Mouse (Mus musculus) ovary, postnatal 10 days (tissue): Measurements from ENCODE around the gene Syngap1.
"Not testable (repeated sequence)": the region's sequence is repeated elsewhere in the genome, so short reads cannot be mapped to it uniquely, and the experiment has no call there.

Source experiments
- DNase-seq: peaks from one replicate; pipeline ENCODE4 v3.0.0; 2022; ENCODE audit warnings: low spot score

Gene Syngap1

DNA sequence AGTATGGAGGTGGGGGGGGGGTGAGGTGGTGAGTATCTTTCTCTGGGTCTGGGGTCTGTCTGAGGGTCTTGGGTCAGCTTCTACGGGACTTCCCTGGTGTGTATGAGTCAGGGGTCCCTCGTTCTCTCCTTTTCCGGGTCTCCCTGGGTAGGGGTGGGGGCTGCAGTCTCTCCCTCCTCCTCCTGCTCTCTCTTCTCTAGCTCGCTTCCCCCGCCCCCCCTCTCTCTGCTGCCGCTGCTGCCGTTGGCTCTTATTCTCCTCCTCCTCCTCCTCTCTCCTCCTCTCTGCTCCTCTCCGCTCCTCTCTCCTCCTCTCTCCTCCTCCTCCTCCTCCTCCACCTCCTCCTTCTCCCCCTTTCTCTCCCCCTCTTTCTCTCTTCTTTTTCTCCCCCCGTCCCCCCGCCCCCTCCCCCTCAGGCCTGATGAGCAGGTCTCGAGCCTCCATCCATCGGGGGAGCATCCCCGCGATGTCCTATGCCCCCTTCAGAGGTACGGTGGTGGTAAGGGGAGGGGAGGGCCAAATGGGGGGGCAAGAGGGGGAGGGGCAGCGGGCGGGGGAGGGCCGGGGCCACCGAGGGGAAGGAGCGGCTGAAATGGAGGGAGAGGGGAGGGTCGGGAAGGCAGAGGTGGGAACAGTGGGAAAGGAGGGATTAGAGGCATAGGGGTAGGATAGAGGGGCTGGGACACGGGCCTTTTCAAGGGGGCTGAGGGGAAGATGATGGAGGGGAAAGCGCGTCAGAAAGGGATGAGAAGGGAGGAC lies at the start of gene Syngap1:
Gene Syngap1, plus strand, starts transcription at position 223 of the 759 bp plus-strand sequence.
- DNase-seq, result no peak

DNA sequence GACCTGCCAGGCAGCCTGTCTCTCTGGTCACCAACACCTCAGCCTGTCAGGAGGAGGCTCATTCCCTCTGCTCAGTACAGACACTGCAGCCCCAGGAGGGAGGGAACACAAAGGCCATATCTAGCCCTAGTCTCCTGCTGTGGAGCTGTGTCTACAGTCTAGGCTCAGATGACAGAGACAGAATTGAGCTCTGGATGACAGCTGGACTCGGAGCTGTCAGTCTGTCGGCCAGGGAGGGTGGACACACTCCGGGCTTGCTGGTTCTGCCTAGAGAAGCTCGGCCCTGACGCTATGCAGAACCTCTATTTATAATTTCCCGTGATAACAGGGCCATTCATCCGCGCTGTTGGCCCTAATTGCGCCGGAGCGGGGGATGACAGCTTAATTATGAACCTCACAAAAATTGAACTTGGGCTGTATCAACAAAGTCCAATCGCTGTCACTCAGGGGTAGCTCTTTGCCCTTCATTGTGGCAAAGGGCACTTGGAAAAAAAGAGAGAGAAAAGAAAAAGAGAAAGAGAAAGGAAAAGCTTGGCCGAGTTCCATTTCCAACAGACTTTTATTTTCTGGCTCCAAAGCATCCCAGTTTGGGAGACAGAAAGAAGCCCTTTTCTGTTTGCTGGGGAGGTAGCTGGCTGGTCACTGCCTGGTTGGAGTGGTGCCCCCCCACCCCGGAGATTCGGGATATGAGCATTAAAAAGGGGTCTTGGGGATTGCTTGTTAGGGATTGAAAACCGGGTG lies 48.2 kb upstream of the Syngap1 start:
- DNase-seq, result no peak

DNA sequence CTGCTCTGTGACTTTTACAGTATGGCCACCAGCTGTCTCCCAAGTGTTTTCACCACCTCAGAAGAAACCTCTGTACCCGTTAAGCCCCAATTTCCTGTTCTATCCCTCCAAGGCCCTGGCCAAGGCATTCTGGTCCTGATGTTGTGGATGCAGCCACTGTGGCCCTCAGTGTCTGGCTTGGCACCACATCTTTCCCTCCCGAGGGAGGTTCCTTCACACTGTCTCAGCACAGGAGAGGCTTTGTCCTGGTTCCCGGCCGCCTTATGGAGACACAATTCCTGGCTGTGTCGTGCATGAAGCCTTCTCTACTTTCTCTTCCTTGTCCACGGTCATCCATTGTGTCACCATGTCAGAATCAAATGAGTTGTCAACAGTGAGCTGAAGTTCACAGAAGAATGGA lies 47.6 kb upstream of the Syngap1 start:
- DNase-seq, result no peak

DNA sequence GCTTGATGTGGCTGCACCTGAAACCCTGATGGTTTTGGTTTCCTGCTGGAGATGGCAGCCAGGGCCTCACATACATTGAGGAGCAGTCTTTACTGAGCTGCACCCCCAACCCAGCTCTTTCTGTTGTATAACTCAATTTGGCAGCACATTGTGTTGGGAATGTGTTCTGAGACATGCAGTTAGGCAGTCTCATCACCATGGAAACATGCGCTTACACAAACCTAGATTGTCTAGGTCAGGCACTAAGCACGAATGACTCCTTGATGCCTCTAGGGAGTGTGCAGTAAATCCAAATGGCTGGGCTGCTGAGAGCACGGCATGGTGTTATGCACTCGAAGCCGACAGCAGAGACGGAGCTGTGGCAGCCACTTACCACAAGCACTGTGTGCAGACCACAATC lies 46.7 kb upstream of the Syngap1 start:
- no peak for DNase-seq

DNA sequence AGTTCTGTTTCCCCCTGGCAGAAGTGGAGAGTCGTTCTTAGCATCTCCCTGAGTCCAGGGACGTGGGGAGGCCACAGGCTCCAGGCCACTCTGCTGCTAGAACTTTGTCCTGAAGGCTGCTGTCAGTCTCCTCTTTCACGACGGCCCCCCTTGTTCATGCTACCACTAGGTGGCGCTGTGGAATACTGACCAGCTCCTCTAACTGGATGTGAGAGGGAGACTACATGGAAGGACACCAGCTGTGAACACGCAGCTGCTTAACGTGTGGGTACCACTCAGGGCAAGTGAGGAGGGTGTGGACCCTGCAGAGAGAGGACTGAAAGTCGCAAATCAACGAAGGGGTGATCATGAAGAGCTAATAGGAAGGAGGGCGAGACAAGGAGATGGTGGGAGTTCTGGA lies 45.5 kb upstream of the Syngap1 start:
- peak; percentile 38 for DNase-seq

DNA sequence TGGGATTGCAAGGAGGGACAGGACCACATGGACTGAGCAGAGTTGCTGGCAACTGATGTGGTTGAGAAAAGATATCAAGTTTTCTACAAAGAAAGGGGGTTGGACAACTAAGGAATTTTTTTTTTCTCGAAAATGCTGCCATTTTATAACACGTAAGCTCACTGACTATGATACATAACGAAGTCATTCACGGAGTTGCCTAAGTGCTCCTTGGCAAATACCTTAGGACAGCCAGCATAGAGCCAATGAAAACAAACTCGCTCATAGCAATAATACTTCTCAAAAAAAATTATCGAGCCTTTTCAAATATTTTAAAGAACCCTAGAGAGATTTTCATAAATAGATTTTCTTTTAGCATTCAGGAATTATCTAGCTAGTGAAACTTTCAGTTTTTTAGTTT lies 40.1 kb upstream of the Syngap1 start:
- no peak for DNase-seq

DNA sequence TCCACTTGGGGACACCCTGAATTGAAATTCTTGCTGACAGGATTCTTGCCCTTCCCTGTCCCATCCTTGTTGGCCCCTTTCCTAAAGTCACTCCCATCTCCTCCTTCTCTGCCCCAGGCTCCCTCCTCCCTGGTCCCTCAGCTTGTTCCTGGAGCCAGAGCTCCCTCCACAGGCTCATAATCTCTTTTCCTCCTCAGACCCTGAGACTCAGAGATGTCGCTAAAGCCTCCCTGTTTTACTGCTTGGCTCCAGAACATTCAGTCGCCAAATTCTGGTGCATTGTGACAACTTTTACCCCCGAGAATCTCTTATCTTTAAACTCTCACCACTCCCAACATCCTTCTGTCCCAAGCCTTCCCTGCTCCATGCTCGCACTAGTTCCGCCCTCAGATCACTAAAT lies 36.7 kb upstream of the Syngap1 start:
- no peak for DNase-seq

DNA sequence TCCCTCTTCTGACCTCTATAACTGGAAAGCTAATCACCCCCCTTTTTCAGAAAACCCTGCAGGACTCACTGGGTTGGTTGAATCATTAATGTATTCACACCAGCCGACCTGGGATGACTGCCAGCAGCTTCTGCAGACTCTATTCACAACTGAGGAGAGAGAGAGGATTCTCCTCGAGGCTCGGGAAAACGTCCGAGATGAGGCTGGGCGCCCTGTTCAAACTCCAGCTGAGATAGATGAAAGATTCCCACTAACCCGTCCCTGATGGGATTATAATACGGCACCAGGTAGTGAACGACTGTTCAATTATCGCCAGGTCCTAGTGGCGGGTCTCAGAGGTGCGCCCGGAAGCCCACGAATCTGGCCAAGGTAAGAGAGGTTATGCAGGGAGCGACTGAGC lies 33.5 kb upstream of the Syngap1 start:
- DNase-seq, result not testable (repeated sequence)

DNA sequence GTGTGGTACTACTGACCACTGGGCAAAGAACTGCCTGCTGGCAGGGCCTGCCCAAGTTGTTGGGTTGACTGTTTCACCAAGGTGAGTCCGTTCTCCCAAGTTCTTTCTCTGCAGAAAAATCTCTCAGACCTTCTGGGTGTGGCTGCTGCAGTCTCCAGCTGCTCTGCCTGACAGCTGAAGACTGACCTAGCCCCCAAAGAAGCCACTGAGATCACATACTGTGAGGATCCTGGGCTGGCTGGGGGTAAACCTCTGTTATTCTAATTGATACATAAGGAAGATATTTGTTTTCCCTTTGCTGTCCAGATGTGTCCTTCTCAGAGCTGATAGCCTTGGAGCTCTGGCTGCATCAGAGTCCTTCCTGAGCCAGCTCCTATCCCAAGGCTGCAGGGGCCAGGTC lies 25.8 kb upstream of the Syngap1 start:
- no peak for DNase-seq

DNA sequence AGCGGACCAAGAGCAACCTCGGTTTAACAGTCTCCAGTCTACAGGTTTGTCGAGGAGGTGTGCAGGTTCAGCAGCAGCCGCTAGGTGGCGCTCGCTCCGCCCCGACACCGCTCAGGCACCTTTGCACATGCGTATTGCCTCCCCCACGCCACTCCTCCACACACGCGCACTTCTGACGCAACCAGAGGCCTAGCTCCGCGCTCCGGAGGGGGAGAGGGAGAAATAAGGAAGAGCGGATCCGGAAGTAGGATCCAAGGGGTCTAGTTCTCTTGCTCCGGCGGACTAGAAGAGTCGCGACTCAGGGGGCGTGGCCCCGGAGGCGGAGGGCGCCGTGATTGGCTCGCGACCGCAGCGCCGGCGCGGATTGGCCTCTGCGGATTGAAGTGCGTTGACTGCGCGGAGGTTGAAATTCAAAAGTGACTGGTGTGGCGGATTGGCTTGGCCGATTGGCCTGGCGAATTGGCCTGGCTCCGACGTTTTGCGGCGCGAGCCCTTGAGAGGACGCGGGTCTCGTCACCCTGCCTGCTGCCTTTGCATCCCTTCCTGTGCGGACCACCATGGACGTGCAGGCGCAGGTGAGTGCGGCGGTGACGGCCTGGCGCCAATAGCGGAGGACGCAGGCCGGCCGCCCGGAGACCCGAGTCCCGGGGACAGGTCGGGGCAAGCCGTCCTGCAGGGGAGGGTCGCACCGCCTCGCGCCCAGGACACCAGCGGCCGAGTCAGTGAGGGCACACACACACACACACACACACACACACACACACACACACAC lies 24.2 kb upstream of the Syngap1 start, which contains the start of gene Kifc5b:
Gene Kifc5b, plus strand, starts transcription at position 381 of the 772 bp plus-strand sequence.
- DNase-seq, result peak; percentile 98

DNA sequence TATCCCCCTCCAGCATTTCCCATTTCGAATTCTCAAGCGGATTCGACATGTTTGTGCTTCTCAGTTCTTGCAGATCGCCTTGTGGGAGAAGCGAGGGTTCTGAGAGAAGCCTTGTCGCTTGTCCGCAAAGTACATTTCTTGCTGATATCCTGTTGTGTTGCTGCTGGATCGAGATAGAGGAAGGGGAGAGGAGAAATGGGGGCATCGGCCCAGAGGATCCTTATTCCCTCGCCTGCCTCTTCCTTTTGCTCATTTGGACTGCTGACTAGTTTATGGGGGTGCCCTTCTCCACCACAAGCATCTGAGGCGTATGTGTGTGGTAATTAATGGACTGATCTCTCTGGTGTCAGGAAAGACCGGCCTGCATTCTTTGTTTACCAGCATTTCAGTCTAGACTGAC lies 23.5 kb upstream of the Syngap1 start:
- not testable (repeated sequence) for DNase-seq

DNA sequence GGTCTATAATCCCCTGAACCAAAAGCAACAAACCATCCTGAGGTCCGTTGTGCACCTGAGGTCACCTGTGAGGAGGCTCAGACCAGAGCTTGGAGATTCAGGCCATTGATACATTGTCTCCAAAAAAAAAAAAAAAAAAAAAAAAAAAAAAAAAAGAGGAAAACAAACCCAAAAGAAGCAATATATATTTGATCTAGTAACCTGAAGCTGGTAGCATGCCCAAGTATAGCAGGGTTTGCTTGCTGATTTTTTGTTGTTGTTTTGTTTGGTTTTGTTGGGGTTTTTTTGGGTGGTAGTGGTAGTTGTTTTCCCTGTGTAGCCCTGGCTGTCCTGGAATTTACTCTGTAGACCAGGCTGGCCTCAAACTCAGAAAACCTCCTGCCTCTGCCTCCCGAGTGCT lies 22.7 kb upstream of the Syngap1 start:
- DNase-seq, result no peak

DNA sequence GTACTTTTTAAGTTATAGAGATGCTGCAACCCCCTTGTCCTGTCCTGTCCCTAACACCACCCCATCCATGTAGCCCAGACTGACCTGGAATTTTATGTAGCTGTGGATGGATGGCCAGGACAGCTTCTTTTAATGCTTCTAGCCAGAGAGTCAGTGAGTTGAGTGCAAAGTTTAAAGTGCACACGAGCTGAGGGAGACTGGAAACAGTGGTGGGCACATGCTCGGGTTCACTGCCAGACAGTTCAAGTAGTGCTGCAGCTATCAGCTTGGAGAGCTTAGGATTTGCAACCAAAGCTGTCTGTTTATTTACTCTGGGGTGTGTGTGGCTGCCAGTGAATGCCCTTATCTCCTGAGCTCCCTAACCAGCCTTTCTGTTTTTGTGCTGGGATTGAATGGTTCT lies 21.5 kb upstream of the Syngap1 start:
- DNase-seq, result not testable (repeated sequence)

DNA sequence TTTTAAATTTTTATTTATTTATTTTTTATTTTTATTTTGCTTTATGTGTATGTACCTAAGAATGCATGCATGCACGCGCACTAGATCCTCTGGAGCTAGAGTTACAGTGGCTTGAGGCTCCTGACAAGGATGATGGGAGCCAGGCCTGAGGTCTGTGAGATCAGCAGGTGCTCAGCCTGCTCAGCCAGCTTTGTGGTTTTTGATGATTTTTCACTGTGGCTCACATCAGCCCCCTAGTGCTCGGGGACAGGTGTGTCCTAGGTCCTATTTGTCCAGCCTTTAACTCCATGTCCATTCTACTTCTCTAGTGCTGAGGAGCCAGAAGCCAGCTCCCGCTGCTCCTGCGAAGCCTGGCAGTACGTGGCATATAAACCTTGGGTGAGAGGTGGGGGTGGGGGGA lies 18.7 kb upstream of the Syngap1 start:
- not testable (repeated sequence) for DNase-seq

DNA sequence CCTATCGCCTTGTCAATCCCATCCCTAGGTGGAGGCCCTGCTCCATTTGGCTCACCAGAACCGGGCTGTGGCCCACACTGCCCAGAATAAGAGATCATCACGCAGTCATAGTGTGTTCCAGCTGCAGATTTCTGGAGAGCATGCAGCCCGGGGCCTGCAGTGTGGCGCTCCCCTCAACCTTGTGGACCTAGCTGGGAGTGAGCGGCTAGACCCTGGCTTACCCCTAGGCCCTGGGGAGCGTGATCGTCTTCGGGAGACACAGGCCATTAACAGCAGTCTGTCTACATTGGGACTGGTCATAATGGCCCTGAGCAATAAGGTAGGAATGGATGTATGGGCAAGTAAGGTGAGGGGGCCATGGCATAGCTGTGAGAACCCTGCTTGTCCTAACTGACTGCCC lies 15.6 kb upstream of the Syngap1 start:
- not testable (repeated sequence) for DNase-seq

DNA sequence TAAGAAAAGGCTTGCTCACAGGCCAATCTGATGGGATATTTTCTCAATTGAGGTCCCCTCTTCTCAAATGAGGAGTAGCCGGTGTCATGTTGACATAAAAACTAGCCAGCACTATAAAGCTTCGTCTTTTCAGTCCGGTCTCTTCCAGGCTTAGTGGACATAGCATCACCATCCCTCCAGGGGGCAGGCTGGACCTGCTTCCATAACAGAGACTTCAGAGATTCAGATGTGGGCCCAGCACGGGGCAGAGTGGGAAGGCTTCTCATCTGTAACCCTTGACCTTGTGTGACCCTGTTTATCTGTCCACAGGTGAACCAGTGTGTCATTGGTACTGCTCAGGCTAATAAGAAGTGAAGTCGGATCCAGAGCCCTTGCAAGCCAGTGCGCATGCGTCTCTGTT lies 9.3 kb upstream of the Syngap1 start:
- not testable (repeated sequence) for DNase-seq

DNA sequence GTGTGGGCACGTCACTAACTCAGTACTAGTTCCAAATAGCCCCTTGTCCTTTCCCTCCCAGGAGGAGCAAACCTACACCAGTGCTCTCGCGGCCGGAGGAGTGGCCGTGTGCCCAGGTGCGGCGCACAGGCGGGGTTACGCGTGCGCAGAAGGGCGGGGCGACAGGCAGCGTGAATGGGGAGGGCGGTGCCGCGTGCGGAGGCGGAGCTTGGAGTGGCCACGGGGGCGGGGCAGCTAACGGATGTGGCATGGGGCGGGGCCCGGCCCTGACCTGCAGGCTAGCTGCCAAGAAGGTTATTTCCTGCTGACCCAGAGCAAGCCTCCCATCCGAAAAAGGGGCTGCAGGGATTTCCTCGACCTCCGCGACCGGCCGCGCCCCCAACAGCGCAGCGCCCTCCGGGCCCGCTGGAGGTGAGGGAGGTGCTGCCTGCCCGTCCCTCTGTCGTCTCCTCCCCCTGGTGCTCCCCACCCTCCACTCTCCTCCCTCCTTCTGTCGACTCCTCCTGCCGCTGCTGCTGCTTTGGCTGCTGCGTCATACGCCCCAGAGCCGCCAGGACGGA lies 8.1 kb upstream of the Syngap1 start, which contains the start of gene Phf1:
Gene Phf1, plus strand, starts transcription at position 214 of the 560 bp plus-strand sequence.
- DNase-seq, result peak; percentile 95

DNA sequence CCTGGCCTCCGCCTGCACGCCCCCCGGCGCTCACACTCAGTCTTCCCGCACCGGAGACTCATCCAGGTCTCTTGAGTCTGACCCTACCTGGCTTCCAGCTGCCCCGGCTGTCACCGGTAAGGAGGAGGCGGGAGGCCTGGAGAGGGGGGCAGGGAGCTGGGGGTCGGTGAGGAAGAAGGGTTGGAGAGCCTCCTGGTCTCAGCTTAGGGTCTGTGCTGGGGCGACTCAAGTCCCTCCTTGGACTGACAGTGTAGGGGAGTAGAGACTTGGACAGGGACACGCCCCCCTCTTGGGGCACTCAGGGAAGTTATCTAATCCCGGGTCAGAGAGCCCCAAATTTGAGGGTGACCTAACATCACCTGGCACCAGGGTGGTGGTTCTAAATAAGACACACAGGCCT lies 7.6 kb upstream of the Syngap1 start:
- DNase-seq, result no peak

DNA sequence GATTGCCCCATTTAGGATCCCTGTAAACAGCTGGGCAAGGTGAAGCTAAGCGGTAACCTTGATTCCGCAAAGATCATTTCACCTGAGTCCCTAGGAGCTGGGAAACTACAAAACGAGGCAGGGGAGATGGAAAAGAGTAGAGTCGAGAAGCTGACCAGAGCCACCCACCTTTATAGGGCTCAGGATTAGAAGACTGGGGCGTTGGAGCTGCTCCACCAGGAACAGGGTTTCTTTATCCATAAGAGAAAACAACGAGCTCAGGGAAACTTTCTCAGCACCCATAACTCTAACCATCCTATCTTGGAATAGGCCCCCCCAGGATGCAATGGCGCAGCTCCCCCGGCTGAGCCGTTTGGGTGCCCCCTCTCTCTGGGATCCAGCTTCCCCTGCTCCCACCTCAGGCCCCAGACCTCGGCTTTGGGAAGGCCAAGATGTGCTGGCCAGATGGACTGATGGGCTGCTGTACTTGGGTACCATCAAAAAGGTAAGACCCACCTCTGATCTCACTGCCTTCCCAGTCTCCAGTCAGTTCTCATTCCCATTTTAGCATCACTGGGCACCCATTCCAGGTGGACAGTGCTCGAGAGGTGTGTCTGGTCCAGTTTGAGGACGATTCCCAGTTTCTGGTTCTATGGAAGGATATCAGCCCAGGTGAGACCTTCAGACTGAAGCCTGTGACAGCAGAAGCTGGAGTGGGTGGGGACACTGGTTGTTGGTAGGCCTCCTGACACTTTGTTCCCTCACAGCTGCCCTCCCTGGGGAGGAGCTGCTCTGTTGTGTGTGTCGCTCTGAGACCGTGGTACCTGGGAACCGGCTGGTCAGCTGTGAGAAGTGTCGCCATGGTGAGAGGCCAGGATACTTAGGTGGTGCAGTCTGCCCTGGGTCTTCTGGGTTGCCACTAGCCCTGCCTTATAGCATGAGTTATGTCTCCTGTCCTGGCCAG lies 6.9 kb upstream of the Syngap1 start:
- no peak for DNase-seq

DNA sequence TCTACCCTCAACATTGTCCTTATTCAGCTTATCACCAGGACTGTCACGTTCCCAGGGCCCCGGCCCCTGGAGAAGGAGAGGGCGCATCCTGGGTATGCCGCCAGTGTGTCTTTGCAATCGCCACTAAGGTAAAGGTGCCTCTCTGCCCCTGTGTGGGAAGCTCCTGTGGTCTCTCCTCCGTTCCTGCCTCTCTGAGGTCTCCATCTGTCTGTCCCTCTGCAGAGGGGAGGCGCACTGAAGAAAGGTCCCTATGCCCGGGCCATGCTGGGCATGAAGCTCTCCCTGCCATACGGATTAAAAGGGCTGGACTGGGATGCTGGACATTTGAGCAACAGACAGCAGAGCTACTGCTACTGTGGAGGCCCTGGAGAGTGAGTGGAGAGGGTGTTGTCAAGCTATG lies 6.0 kb upstream of the Syngap1 start:
- no peak for DNase-seq

DNA sequence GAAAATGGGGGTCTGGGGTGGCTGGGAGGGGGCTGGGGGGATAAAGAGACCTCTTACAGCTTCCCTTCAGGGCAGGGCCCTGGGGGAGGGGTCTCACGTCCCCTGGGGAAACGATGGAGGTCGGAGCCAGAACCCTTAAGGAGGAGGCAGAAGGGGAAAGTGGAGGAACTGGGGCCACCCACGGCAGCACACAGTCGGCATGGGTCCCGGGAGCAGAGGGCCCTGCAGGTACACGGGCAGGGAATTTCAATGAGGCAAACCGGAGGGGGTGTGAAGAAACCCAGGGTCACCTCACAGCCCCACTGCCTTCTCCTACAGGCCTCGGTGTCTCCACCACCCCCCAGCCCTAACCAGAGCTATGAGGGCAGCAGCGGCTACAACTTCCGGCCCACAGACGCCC lies 4.6 kb upstream of the Syngap1 start:
- DNase-seq, result no peak
